Mouse (Mus musculus) lung, embryonic 16.5 days (tissue): Measurements from ENCODE around the gene Brms1. TPM values are rescaled to one million over a fixed set of nuclear protein-coding genes. Genes with fewer than 3 reads are reported as not detected.

Experiments used
- polyA plus RNA-seq: library from polyadenylated mRNA; unstranded; fragments of >200 nt; fragmentation: Nextera tagmentation; extraction: Ambion mirVana; gene quantifications from 2 replicates; pipeline ENCODE4 v1.2.1, GENCODE M21; 2015

The Brms1 gene
- polyA plus RNA-seq, 1 experiment from 2014 or later = 41.6 TPM

Other genes starting within 250 kb of the Brms1 start
- gene Rbm4, start 247.5 kb upstream of the Brms1 start, polyA plus RNA-seq = 52.2 and 55.1 TPM in 2 replicates
- 25.7 and 30.9 TPM in 2 replicates for gene Gm21992, start 229.7 kb upstream of the Brms1 start, polyA plus RNA-seq
- 82.4 and 88.6 TPM in 2 replicates for gene Rbm14, start 229.7 kb upstream of the Brms1 start, polyA plus RNA-seq
- 53.7 and 60.1 TPM in 2 replicates for gene Ccs, start 202.0 kb upstream of the Brms1 start, polyA plus RNA-seq
- 0.65 and 0.72 TPM in 2 replicates for gene Ccdc87, start 202.0 kb upstream of the Brms1 start, polyA plus RNA-seq
- 23.5 and 26.6 TPM in 2 replicates for gene Ctsf, start 186.2 kb upstream of the Brms1 start, polyA plus RNA-seq
- gene Actn3, start 163.4 kb upstream of the Brms1 start, polyA plus RNA-seq = 2.1 and 5.0 TPM in 2 replicates
- gene Zdhhc24, start 162.7 kb upstream of the Brms1 start, polyA plus RNA-seq = 8.3 and 9.4 TPM in 2 replicates
- gene Bbs1, start 134.7 kb upstream of the Brms1 start, polyA plus RNA-seq = 4.2 and 4.9 TPM in 2 replicates
- 94.6 and 95.1 TPM in 2 replicates for gene Dpp3, start 113.1 kb upstream of the Brms1 start, polyA plus RNA-seq
- gene Peli3, start 98.2 kb upstream of the Brms1 start, polyA plus RNA-seq = 1.9 and 2.1 TPM in 2 replicates
- gene Mrpl11, start 79.2 kb upstream of the Brms1 start, polyA plus RNA-seq = 90.6 and 93.4 TPM in 2 replicates
- 0.09 TPM in 1 of 2 replicates, not detected in the other for gene Npas4, start 51.0 kb upstream of the Brms1 start, polyA plus RNA-seq
- gene Slc29a2, start 17.5 kb upstream of the Brms1 start, polyA plus RNA-seq = 2.7 and 3.6 TPM in 2 replicates
- 47.6 and 49.4 TPM in 2 replicates for gene B4gat1, start 2.5 kb upstream of the Brms1 start, polyA plus RNA-seq
- gene AC124502.3, start 2.5 kb upstream of the Brms1 start, polyA plus RNA-seq = 2.5 and 3.5 TPM in 2 replicates
- gene Rin1, start 9.1 kb downstream of the Brms1 start, polyA plus RNA-seq = 3.7 and 4.2 TPM in 2 replicates
- 69.1 and 80.6 TPM in 2 replicates for gene Cd248, start 26.7 kb downstream of the Brms1 start, polyA plus RNA-seq
- 3.6 and 3.8 TPM in 2 replicates for gene Tmem151a, start 44.2 kb downstream of the Brms1 start, polyA plus RNA-seq
- gene Yif1a, start 47.2 kb downstream of the Brms1 start, polyA plus RNA-seq = 95.3 and 101 TPM in 2 replicates
- gene Cnih2, start 57.2 kb downstream of the Brms1 start, polyA plus RNA-seq = 5.6 and 7.0 TPM in 2 replicates
- 289 and 295 TPM in 2 replicates for gene Rab1b, start 65.7 kb downstream of the Brms1 start, polyA plus RNA-seq
- gene Klc2, start 77.2 kb downstream of the Brms1 start, polyA plus RNA-seq = 14.6 and 17.0 TPM in 2 replicates
- 16.5 and 21.0 TPM in 2 replicates for gene Pacs1, start 231.8 kb downstream of the Brms1 start, polyA plus RNA-seq